Mouse (Mus musculus) limb, embryonic 14.5 days (tissue): Measurements from ENCODE around the gene Rhox1. TPM values are rescaled to one million over a fixed set of nuclear protein-coding genes. Genes with fewer than 3 reads are reported as not detected.
"Not testable (repeated sequence)": the region's sequence is repeated elsewhere in the genome, so short reads cannot be mapped to it uniquely, and the experiment has no call there.

Experiments used
- ATAC-seq: fragments of 200-750 bp; cut with Nextera tagmentation; 2 replicates; pipeline ENCODE4 v1.8.0; 2017; ENCODE audit warnings: low read depth, moderate number of reproducible peaks, moderate TSS enrichment; ENCODE audit not compliant: low FRiP score
- DNase-seq: peaks from one replicate; pipeline ENCODE4 v3.0.0-alpha.2; 2015; ENCODE audit warnings: low spot score
- H3K27ac ChIP-seq: fragments of 300-500 bp; sonication (generic); replicated peaks from 2 replicates; pipeline ENCODE4 v1.5.1; 2014; ENCODE audit warnings: low read depth, mild to moderate bottlenecking, low read length, moderate library complexity, mixed read lengths
- H3K27me3 ChIP-seq: fragments of 300-500 bp; sonication (generic); 2 replicates; pipeline ENCODE4 v1.6.1; 2014; ENCODE audit warnings: low read length, mixed read lengths; ENCODE audit not compliant: control insufficient read depth, insufficient read depth
- H3K36me3 ChIP-seq: fragments of 300-500 bp; sonication (generic); 2 replicates; pipeline ENCODE4 v1.6.1; 2014; ENCODE audit warnings: mild to moderate bottlenecking, low read length, moderate library complexity, mixed read lengths; ENCODE audit not compliant: control insufficient read depth, insufficient read depth
- H3K4me1 ChIP-seq: fragments of 300-500 bp; sonication (generic); 2 replicates; pipeline ENCODE4 v1.6.1; 2014; ENCODE audit warnings: antibody characterized with exemption, low read length, mixed read lengths; ENCODE audit not compliant: control insufficient read depth, insufficient read depth
- H3K4me2 ChIP-seq: fragments of 300-500 bp; sonication (generic); replicated peaks from 2 replicates; pipeline ENCODE4 v1.6.1; 2014; ENCODE audit warnings: low read depth, mild to moderate bottlenecking, low read length, moderate library complexity; ENCODE audit not compliant: severe bottlenecking
- H3K4me3 ChIP-seq: fragments of 300-500 bp; sonication (generic); replicated peaks from 2 replicates; pipeline ENCODE4 v1.5.1; 2014; ENCODE audit warnings: low read length
- H3K9ac ChIP-seq: fragments of 300-500 bp; sonication (generic); 2 replicates; pipeline ENCODE4 v1.6.1; 2014; ENCODE audit warnings: mild to moderate bottlenecking, low read depth, low read length, moderate library complexity; ENCODE audit not compliant: severe bottlenecking
- H3K9me3 ChIP-seq: fragments of 300-500 bp; sonication (generic); 2 replicates; pipeline ENCODE4 v1.6.1; 2016; ENCODE audit warnings: low read length; ENCODE audit not compliant: control insufficient read depth
- POLR2A ChIP-seq: fragments of 200-500 bp; IDR thresholded peaks from 2 replicates; pipeline ENCODE4 v1.8.0; 2012; ENCODE audit warnings: inconsistent platforms, mild to moderate bottlenecking, moderate library complexity, borderline replicate concordance; ENCODE audit not compliant: insufficient read depth, insufficient read length; ENCODE audit errors: extremely low read depth
- WGBS: fragments of 180-500 bp; shearing (Covaris S2); extraction: QIAGEN DNeasy Blood & Tissue Kit; methylation state at CpG from one replicate; pipeline ENCODE4 v1.1.7; 2014; 5-methylcytosine and 5-hydroxymethylcytosine counted together
- polyA plus RNA-seq, 2 experiments: library from polyadenylated mRNA; depleted of rRNA in 1 of 2; stranded (reverse) in 1 of 2; unstranded in 1 of 2; fragments of >200 nt; fragmentation: Nextera tagmentation in 1 of 2; extraction: Ambion mirVana in 1 of 2; gene quantifications; 2 replicates each; pipeline versions ENCODE4 v1.2.1 to v1.2.3; 2012 to 2014

Gene Rhox1
- polyA plus RNA-seq (2012; rRNA removed), result not detected in 2 replicates
- not detected in 2 replicates for polyA plus RNA-seq (2014; fragmentation: Nextera tagmentation; extraction: Ambion mirVana)

GRCm38 (mm10) chrX:37222158-37222557 lies at the start of gene Rhox1:
TSS of gene Rhox1 (minus strand) at chrX:37222258.
- not testable (repeated sequence) for H3K27ac ChIP-seq, H3K9ac ChIP-seq, ATAC-seq, H3K9me3 ChIP-seq, H3K36me3 ChIP-seq, H3K27me3 ChIP-seq, H3K4me3 ChIP-seq, H3K4me1 ChIP-seq, H3K4me2 ChIP-seq, DNase-seq
- 72% methylated on average over 1 of the region's 1 CpGs for WGBS

DNA sequence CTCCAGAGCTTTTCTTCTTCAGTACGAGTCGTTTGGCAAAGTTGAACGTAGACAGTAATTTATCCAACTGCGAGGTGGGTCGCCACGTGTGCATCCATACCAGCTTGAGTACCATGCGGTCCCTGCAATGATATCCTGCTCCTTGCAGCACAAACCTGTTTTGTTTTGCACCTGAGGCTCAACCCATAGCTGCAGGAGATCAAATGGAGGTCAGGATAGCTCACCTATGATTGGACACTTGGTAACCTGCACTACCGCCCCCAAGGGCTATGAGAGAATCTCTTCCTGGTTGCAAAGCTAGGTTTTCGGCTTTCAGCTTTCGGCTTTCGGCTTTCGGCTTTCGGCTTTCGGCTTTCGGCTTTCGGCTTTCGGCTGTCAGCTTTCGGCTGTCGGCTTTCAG lies 43.0 kb upstream of the Rhox1 start, which contains the start of gene Rhox4a:
Gene Rhox4a, plus strand, starts transcription at position 301 of the 400 bp plus-strand sequence.
- H3K27ac ChIP-seq, H3K9me3 ChIP-seq, H3K9ac ChIP-seq, H3K36me3 ChIP-seq, ATAC-seq, H3K4me3 ChIP-seq, DNase-seq, H3K4me2 ChIP-seq, H3K27me3 ChIP-seq, H3K4me1 ChIP-seq: not testable (repeated sequence)
- WGBS, result 95% methylated on average over 7 of the region's 19 CpGs

- not testable (repeated sequence) for H3K36me3 ChIP-seq, ATAC-seq, H3K27ac ChIP-seq, H3K9ac ChIP-seq, H3K9me3 ChIP-seq, H3K4me2 ChIP-seq, DNase-seq, H3K4me1 ChIP-seq, H3K4me3 ChIP-seq, H3K27me3 ChIP-seq
- WGBS, result 89% methylated on average over 1 of the region's 3 CpGs
Measured at GRCm38 (mm10) chrX:37249619-37250018, 27.6 kb upstream of the Rhox1 start, which contains the start of gene Rhox3a. TSS of gene Rhox3a (plus strand) at chrX:37249919.

GRCm38 (mm10) chrX:37244676-37245075 lies 22.6 kb upstream of the Rhox1 start, which contains the start of gene Rhox2a:
TSS of gene Rhox2a (plus strand) at chrX:37244976.
- ATAC-seq, H3K4me2 ChIP-seq, H3K4me1 ChIP-seq, H3K9me3 ChIP-seq, H3K27ac ChIP-seq, H3K36me3 ChIP-seq, DNase-seq, H3K4me3 ChIP-seq, H3K9ac ChIP-seq, H3K27me3 ChIP-seq: not testable (repeated sequence)
- no CpG with 5 or more reads among the region's 9 CpGs for WGBS

DNA sequence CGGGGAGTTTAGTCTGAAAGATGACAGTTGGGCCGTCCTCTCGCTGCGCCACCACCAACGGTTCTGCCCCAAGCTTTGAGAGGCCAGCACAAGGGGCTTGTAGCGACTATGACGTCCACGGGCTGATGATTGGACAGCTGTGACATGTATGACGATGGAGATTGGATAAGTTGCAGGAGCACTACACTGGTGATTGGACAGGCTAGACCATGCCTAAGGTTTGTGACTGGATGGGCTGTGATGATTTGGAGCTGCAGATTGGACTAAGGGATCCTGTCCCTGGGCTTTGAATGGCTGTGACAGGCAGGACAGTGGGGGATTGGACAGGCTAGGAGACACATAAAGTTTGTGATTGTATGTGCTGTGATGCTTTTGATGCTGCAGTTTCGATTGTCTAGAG lies 11.1 kb downstream of the Rhox1 start, which contains the start of gene Gm9:
Gene Gm9, minus strand, starts transcription at position 101 of the 400 bp plus-strand sequence.
- no peaks in the 10 kb centered on the region for H3K4me1 ChIP-seq
- H3K4me3 ChIP-seq, result no peak within 1 kb of the TSS
- H3K36me3 ChIP-seq, result no peaks in the 10 kb centered on the region
- no peak for ATAC-seq
- H3K9ac ChIP-seq, result no peak within 1 kb of the TSS
- 86% methylated on average over 10 of the region's 10 CpGs for WGBS
- DNase-seq, result no peak
- H3K9me3 ChIP-seq, result no peaks in the 10 kb centered on the region
- H3K27ac ChIP-seq, result no peak within 1 kb of the TSS
- no peaks in the 10 kb centered on the region for H3K27me3 ChIP-seq
- H3K4me2 ChIP-seq, result no peak within 1 kb of the TSS
- TF ChIP-seq POLR2A, result no peak

GRCm38 (mm10) chrX:37198676-37199075 lies 23.4 kb downstream of the Rhox1 start:
- 54% methylated on average over 8 of the region's 8 CpGs for WGBS
- ATAC-seq, result no peak
- Histone ChIP-seq H3K9ac (no peak overlapping the region), H3K4me2 (no peak overlapping the region), H3K27ac (no peak overlapping the region), H3K36me3 (no peaks in the 10 kb centered on the region), H3K4me3 (no peak overlapping the region), H3K27me3 (no peaks in the 10 kb centered on the region), H3K4me1 (no peaks in the 10 kb centered on the region), H3K9me3 (no peaks in the 10 kb centered on the region)
- DNase-seq, result no peak
- no peak for TF ChIP-seq POLR2A
